Mouse (Mus musculus) kidney, embryonic 16.5 days (tissue): ENCODE data around the gene Zfp385b. TPM values are rescaled to one million over a fixed set of nuclear protein-coding genes. Genes with fewer than 3 reads are reported as not detected.

Experiments used
- ATAC-seq: fragments of 200-750 bp; cut with Nextera tagmentation; 2 replicates; pipeline ENCODE4 v1.8.0; 2017; ENCODE audit warnings: moderate TSS enrichment; ENCODE audit not compliant: low FRiP score, low TSS enrichment
- H3K27ac ChIP-seq: fragments of 300-500 bp; sonication (generic); 2 replicates; pipeline ENCODE4 v1.5.1; 2014; ENCODE audit warnings: low read length
- H3K27me3 ChIP-seq: fragments of 300-500 bp; sonication (generic); 2 replicates; pipeline ENCODE4 v1.6.1; 2014; ENCODE audit warnings: low read length, control low read depth, mixed read lengths; ENCODE audit not compliant: insufficient read depth
- H3K36me3 ChIP-seq: fragments of 300-500 bp; sonication (generic); 2 replicates; pipeline ENCODE4 v1.6.1; 2014; ENCODE audit warnings: low read length, control low read depth, mixed read lengths; ENCODE audit not compliant: insufficient read depth
- H3K4me1 ChIP-seq: fragments of 300-500 bp; sonication (generic); 2 replicates; pipeline ENCODE4 v1.6.1; 2014; ENCODE audit warnings: low read length, control low read depth, mixed read lengths; ENCODE audit not compliant: insufficient read depth
- H3K4me2 ChIP-seq: fragments of 300-500 bp; sonication (generic); replicated peaks from 2 replicates; pipeline ENCODE4 v1.6.1; 2014; ENCODE audit warnings: low read depth, low read length
- H3K4me3 ChIP-seq: fragments of 300-500 bp; sonication (generic); 2 replicates; pipeline ENCODE4 v1.5.1; 2014; ENCODE audit warnings: mild to moderate bottlenecking, low read length
- H3K9ac ChIP-seq: fragments of 300-500 bp; sonication (generic); replicated peaks from 2 replicates; pipeline ENCODE4 v1.6.1; 2014; ENCODE audit warnings: low read length
- H3K9me3 ChIP-seq: fragments of 300-500 bp; sonication (generic); 2 replicates; pipeline ENCODE4 v1.6.1; 2016; ENCODE audit warnings: low read length, control low read depth
- WGBS: fragments of 180-500 bp; shearing (Covaris S2); extraction: QIAGEN DNeasy Blood & Tissue Kit; methylation state at CpG from one replicate; pipeline ENCODE4 v1.1.7; 2014; 5-methylcytosine and 5-hydroxymethylcytosine counted together
- polyA plus RNA-seq: library from polyadenylated mRNA; unstranded; fragments of >200 nt; fragmentation: Nextera tagmentation; extraction: Ambion mirVana; gene quantifications from 2 replicates; pipeline ENCODE4 v1.2.1, GENCODE M21; 2015

The Zfp385b gene
- polyA plus RNA-seq, 1 experiment from 2014 or later = 6.8 TPM

GRCm38 (mm10) chr2:77408972-77409371 is 410.5 kb downstream of the Zfp385b start:
- ATAC-seq = no peak

GRCm38 (mm10) chr2:77402329-77402728 is 417.1 kb downstream of the Zfp385b start:
- no peak overlapping the region for H3K27ac ChIP-seq
- peak overlapping the region; percentile 51 for H3K4me2 ChIP-seq
- H3K9ac ChIP-seq = no peak overlapping the region
- ATAC-seq = no peak
- no peaks in the 10 kb centered on the region for H3K9me3 ChIP-seq
- peak overlapping the region; percentile 38 for H3K4me3 ChIP-seq
- H3K4me1 ChIP-seq = peaks cover 8% of the 10 kb centered on the region
- H3K36me3 ChIP-seq = no peaks in the 10 kb centered on the region
- H3K27me3 ChIP-seq = no peaks in the 10 kb centered on the region
- WGBS = 19% methylated on average over 13 of the region's 13 CpGs

More at GRCm38 (mm10) chr2:77408972-77409371, 410.5 kb downstream of the Zfp385b start:
- no peaks in the 10 kb centered on the region for H3K27me3 ChIP-seq
- no peaks in the 10 kb centered on the region for H3K4me1 ChIP-seq
- no peaks in the 10 kb centered on the region for H3K36me3 ChIP-seq
- WGBS = 69% methylated on average over 7 of the region's 7 CpGs
- no peak overlapping the region for H3K4me3 ChIP-seq
- no peak overlapping the region for H3K27ac ChIP-seq
- H3K9ac ChIP-seq = no peak overlapping the region
- no peaks in the 10 kb centered on the region for H3K9me3 ChIP-seq
- no peak overlapping the region for H3K4me2 ChIP-seq

GRCm38 (mm10) chr2:77401438-77402235 is 417.8 kb downstream of the Zfp385b start:
- Histone ChIP-seq H3K9me3 (no peaks in the 10 kb centered on the region), H3K27ac (no peak overlapping the region), H3K36me3 (no peaks in the 10 kb centered on the region), H3K27me3 (no peaks in the 10 kb centered on the region), H3K4me2 (peak overlapping the region; percentile 51), H3K4me1 (peaks cover 8% of the 10 kb centered on the region), H3K9ac (peak overlapping the region; percentile 48), H3K4me3 (peak overlapping the region; percentile 38)
- peak; percentile 63; the same call in 1 of the 2 replicates for ATAC-seq
- whole genome bisulfite sequencing = 11% methylated on average over 13 of the region's 13 CpGs

- Histone ChIP-seq H3K27me3 (no peaks in the 10 kb centered on the region), H3K4me3 (no peak overlapping the region), H3K9me3 (no peaks in the 10 kb centered on the region), H3K9ac (no peak overlapping the region), H3K4me1 (no peaks in the 10 kb centered on the region), H3K4me2 (no peak overlapping the region), H3K27ac (no peak overlapping the region), H3K36me3 (no peaks in the 10 kb centered on the region)
- WGBS = 85% methylated on average over 7 of the region's 7 CpGs
- ATAC-seq = no peak
Measured at GRCm38 (mm10) chr2:77393881-77394280, 425.6 kb downstream of the Zfp385b start.

GRCm38 (mm10) chr2:77388186-77388585 is 431.3 kb downstream of the Zfp385b start:
- H3K27me3 ChIP-seq = no peaks in the 10 kb centered on the region
- H3K4me2 ChIP-seq = no peak overlapping the region
- no peak overlapping the region for H3K4me3 ChIP-seq
- ATAC-seq = no peak
- H3K9me3 ChIP-seq = no peaks in the 10 kb centered on the region
- H3K4me1 ChIP-seq = no peaks in the 10 kb centered on the region
- no peak overlapping the region for H3K27ac ChIP-seq
- H3K36me3 ChIP-seq = no peaks in the 10 kb centered on the region
- 76% methylated on average over 6 of the region's 6 CpGs for WGBS
- H3K9ac ChIP-seq = no peak overlapping the region

GRCm38 (mm10) chr2:77386515-77386914 is 432.9 kb downstream of the Zfp385b start:
- Histone ChIP-seq H3K27me3 (no peaks in the 10 kb centered on the region), H3K4me1 (no peaks in the 10 kb centered on the region), H3K4me2 (no peak overlapping the region), H3K36me3 (no peaks in the 10 kb centered on the region), H3K27ac (no peak overlapping the region), H3K4me3 (no peak overlapping the region), H3K9me3 (no peaks in the 10 kb centered on the region), H3K9ac (no peak overlapping the region)
- ATAC-seq = no peak
- WGBS = 26% methylated on average over 5 of the region's 5 CpGs

- no peak overlapping the region for H3K4me2 ChIP-seq
- H3K4me1 ChIP-seq = peaks cover 11% of the 10 kb centered on the region
- 74% methylated on average over 5 of the region's 5 CpGs for WGBS
- ATAC-seq = no peak
- no peak overlapping the region for H3K4me3 ChIP-seq
- H3K27ac ChIP-seq = no peak overlapping the region
- no peaks in the 10 kb centered on the region for H3K36me3 ChIP-seq
- no peaks in the 10 kb centered on the region for H3K27me3 ChIP-seq
- H3K9ac ChIP-seq = no peak overlapping the region
- H3K9me3 ChIP-seq = no peaks in the 10 kb centered on the region
Measured at GRCm38 (mm10) chr2:77382766-77383165, 436.7 kb downstream of the Zfp385b start.

GRCm38 (mm10) chr2:77379907-77380306 is 439.5 kb downstream of the Zfp385b start:
- H3K4me3 ChIP-seq = no peak overlapping the region
- H3K4me1 ChIP-seq = peaks cover 11% of the 10 kb centered on the region
- ATAC-seq = peak; percentile 52; the same call in 1 of the 2 replicates
- peak overlapping the region; percentile 61; the same call in 1 of the 2 replicates for H3K27ac ChIP-seq
- H3K27me3 ChIP-seq = no peaks in the 10 kb centered on the region
- no peak overlapping the region for H3K9ac ChIP-seq
- H3K36me3 ChIP-seq = no peaks in the 10 kb centered on the region
- H3K9me3 ChIP-seq = no peaks in the 10 kb centered on the region
- 48% methylated on average over 1 of the region's 1 CpGs for WGBS
- no peak overlapping the region for H3K4me2 ChIP-seq

GRCm38 (mm10) chr2:77379332-77379731 is 440.1 kb downstream of the Zfp385b start:
- H3K27ac ChIP-seq = peak overlapping the region; percentile 61
- peak; percentile 86 for ATAC-seq
- WGBS = 43% methylated on average over 5 of the region's 5 CpGs

GRCm38 (mm10) chr2:77376823-77377222 is 442.6 kb downstream of the Zfp385b start:
- Histone ChIP-seq H3K4me3 (no peak overlapping the region), H3K36me3 (no peaks in the 10 kb centered on the region), H3K4me2 (no peak overlapping the region), H3K9me3 (no peaks in the 10 kb centered on the region), H3K27me3 (no peaks in the 10 kb centered on the region), H3K27ac (no peak overlapping the region), H3K9ac (no peak overlapping the region), H3K4me1 (peaks cover 11% of the 10 kb centered on the region)
- no peak for ATAC-seq
- 57% methylated on average over 9 of the region's 9 CpGs for WGBS

More at GRCm38 (mm10) chr2:77379332-77379731, 440.1 kb downstream of the Zfp385b start:
- Histone ChIP-seq H3K36me3 (no peaks in the 10 kb centered on the region), H3K27me3 (no peaks in the 10 kb centered on the region), H3K4me2 (no peak overlapping the region), H3K9ac (no peak overlapping the region), H3K4me3 (no peak overlapping the region), H3K9me3 (no peaks in the 10 kb centered on the region), H3K4me1 (peaks cover 11% of the 10 kb centered on the region)
